Mouse (Mus musculus): ENCODE measurements around the gene Dcx. TPM values are rescaled to one million over a fixed set of nuclear protein-coding genes. Genes with fewer than 3 reads are reported as not detected.

Dcx gene
- polyA plus RNA-seq (2012; rRNA removed) = not detected in 2 replicates

DNA sequence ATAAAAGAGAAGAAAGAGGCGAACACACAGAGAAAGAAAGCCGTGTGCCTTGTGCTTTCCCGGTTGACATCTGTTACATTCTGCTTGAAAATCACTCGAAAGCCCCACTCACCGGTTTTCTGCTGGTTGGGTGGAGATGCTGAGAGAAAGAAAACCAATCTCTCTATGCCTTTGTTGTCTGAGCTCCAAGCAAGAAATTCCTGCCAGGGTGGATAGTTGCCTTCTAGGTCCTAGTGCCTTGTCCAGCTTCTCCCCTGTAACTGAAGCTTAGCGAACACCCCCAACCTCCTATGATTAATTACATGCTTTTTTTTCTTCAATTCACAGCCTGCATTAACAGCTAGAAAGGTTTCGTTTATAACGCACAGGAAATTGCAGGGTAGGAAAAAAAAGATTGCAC is at the start of gene Dcx:
Gene Dcx, minus strand, starts transcription at position 354 of the 400 bp plus-strand sequence.
- WGBS = 42% methylated on average over 8 of the region's 8 CpGs
- no peaks in the 10 kb centered on the region for H3K4me1 ChIP-seq (ENCODE audit: control insufficient read depth, insufficient read depth, low read length)
- no peak for DNase-seq
- H3K4me3 ChIP-seq (replicated peaks; ENCODE audit: extremely low read depth, low read depth, low read length) = no peak within 1 kb of the TSS
- no peak for TF ChIP-seq CTCF (IDR thresholded peaks at IDR 0.05; ENCODE audit: insufficient read depth, low read length)
- no peak for TF ChIP-seq POLR2A (IDR thresholded peaks at IDR 0.05; ENCODE audit: borderline replicate concordance, extremely low read depth, low read depth, low read length)

DNA sequence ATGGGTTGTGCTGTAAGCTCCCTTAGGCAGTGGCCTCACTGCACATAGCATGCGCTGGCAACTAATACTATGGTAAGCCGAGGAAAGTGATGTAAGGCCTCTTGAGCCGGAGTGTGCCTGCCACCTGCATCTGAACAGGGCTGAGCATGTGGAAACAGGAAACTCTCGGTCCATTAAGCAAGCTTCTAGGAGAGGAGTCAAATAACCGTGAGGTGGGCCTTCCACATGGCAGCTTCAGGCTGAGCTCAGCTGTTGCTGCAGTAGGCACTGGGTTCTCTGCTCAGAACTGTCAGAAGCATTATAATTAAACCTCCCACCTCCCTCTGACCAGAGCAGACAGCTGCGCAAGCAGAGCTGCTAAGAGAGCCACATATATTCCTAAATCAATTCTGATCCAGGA is 33.1 kb upstream of the Dcx start:
- no peaks in the 10 kb centered on the region for H3K4me1 ChIP-seq (ENCODE audit: control insufficient read depth, insufficient read depth, low read length)
- TF ChIP-seq POLR2A (IDR thresholded peaks at IDR 0.05; ENCODE audit: borderline replicate concordance, extremely low read depth, low read depth, low read length) (no peak), CTCF (IDR thresholded peaks at IDR 0.05; ENCODE audit: insufficient read depth, low read length) (no peak)
- H3K4me3 ChIP-seq (replicated peaks; ENCODE audit: extremely low read depth, low read depth, low read length) = no peak overlapping the region
- DNase-seq = no peak
- 58% methylated on average over 6 of the region's 6 CpGs for WGBS

- WGBS = 64% methylated on average over 2 of the region's 2 CpGs
- Histone ChIP-seq H3K4me1 (ENCODE audit: control insufficient read depth, insufficient read depth, low read length) (no peaks in the 10 kb centered on the region), H3K4me3 (replicated peaks; ENCODE audit: extremely low read depth, low read depth, low read length) (no peak overlapping the region)
- DNase-seq = no peak
- no peak for TF ChIP-seq CTCF (IDR thresholded peaks at IDR 0.05; ENCODE audit: insufficient read depth, low read length)
- no peak for TF ChIP-seq POLR2A (IDR thresholded peaks at IDR 0.05; ENCODE audit: borderline replicate concordance, extremely low read depth, low read depth, low read length)
These were observed 560 bp upstream of the Dcx start for GRCm38 (mm10) chrX:143933671-143934070.

DNA sequence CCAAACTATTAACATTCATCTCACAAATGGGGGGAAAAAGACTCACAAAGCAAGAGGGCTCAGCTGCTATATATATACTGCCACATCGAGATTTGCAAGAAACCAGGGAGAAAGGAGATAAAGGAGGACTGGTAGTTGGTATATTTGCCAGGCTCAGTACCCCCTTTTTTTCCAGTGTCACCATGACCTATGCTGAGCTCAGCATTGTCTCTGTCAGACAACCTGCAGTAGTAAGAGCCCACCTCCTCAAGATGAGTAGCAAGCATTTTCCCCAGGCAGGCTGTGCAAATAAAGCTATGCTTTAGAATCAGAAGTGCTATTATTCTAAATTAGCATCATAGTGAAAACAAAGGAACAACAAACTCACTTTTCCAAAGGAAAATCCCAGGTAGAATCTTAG is 581 bp downstream of the Dcx start:
- TF ChIP-seq POLR2A (IDR thresholded peaks at IDR 0.05; ENCODE audit: borderline replicate concordance, extremely low read depth, low read depth, low read length) (no peak), CTCF (IDR thresholded peaks at IDR 0.05; ENCODE audit: insufficient read depth, low read length) (no peak)
- WGBS = 53% methylated on average over 1 of the region's 1 CpGs
- DNase-seq = no peak
- Histone ChIP-seq H3K4me3 (replicated peaks; ENCODE audit: extremely low read depth, low read depth, low read length) (no peak overlapping the region), H3K4me1 (ENCODE audit: control insufficient read depth, insufficient read depth, low read length) (no peaks in the 10 kb centered on the region)

DNA sequence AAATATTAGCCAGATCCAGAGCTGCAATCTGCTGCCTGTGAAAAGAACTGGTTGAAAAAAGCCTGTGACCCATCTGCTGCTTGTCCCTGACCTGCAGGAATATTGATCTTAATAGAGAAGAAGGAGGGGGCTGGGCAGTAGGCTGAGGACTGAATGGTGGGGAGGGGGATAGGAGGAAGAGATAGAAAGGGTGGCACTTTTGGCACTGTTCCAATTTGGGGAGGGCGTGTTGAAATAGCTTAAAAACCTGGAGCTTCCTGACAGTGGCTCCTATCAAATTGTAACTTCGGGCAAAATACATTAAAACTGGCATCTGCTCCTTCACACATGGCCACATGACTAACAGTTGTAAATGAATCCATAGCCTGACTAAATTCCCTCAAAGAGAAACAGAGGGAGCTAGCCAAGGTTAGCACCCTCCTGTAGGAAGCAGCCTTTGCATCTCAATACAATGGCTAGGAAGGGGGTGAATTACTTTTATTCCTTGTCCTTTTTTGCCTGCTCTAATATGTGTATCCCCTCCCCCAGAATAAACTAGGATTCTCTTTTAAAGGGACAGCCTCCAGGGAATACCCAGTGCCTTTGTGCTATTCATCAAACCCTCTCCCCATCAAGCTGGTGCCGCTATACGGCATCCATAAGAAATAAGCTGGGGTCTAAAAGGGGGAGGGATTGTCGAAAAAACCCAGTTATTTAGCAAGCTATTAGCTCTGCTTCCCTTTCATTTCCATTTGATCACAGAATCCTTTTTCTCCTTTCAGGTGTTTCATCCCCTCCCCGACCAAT is 1.5 kb downstream of the Dcx start:
- TF ChIP-seq CTCF (IDR thresholded peaks at IDR 0.05; ENCODE audit: insufficient read depth, low read length) (no peak), POLR2A (IDR thresholded peaks at IDR 0.05; ENCODE audit: borderline replicate concordance, extremely low read depth, low read depth, low read length) (no peak)
- no peak overlapping the region for H3K4me3 ChIP-seq (replicated peaks; ENCODE audit: extremely low read depth, low read depth, low read length)
- no peaks in the 10 kb centered on the region for H3K4me1 ChIP-seq (ENCODE audit: control insufficient read depth, insufficient read depth, low read length)
- DNase-seq = no peak
- WGBS = 55% methylated on average over 6 of the region's 6 CpGs

- WGBS = 86% methylated on average over 5 of the region's 5 CpGs
- Histone ChIP-seq H3K4me1 (ENCODE audit: control insufficient read depth, insufficient read depth, low read length) (no peaks in the 10 kb centered on the region), H3K4me3 (replicated peaks; ENCODE audit: extremely low read depth, low read depth, low read length) (no peak overlapping the region)
- no peak for DNase-seq
- TF ChIP-seq CTCF (IDR thresholded peaks at IDR 0.05; ENCODE audit: insufficient read depth, low read length) = no peak
- TF ChIP-seq POLR2A (IDR thresholded peaks at IDR 0.05; ENCODE audit: borderline replicate concordance, extremely low read depth, low read depth, low read length) = no peak
These were observed 11.0 kb downstream of the Dcx start for GRCm38 (mm10) chrX:143922070-143922469.

DNA sequence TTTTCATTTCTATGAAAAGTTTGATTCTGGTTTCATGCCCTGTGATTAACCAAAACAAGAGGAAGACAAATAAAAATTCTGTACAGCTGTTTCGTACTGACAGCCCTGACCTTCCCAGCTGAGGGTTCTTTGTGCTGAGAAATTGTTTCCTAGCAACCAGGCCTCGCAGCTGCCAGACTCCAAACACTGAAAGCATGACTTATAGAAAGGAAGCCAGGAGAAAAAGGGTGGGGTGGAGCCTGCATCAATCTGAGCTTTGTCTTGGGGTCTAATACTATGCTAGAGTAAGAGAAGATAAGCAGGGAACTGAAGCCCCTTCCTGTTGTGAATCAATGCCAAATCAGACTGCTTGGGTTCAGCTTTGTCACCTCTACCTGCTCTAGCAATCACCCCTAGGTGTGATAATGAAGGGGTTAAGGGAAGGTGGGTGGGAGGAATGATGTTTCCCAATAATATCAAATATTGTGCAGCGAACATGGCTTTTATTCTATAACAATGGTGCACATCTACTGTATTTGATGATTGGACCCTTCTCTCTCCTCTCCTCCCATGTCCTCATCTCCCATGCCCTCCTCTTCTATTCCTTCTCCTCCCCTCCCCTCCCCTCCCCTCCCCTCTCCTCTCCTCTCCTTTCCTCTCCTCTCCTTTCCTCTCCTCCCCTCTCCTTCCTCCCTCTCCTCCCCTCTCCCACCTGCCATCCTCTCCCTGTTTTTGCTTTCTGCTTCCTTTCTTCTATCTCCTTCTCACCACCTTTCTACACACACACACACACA is 26.2 kb downstream of the Dcx start:
- TF ChIP-seq POLR2A (IDR thresholded peaks at IDR 0.05; ENCODE audit: borderline replicate concordance, extremely low read depth, low read depth, low read length) = no peak
- no peaks in the 10 kb centered on the region for H3K4me1 ChIP-seq (ENCODE audit: control insufficient read depth, insufficient read depth, low read length)
- no peak overlapping the region for H3K4me3 ChIP-seq (replicated peaks; ENCODE audit: extremely low read depth, low read depth, low read length)
- WGBS = 36% methylated on average over 3 of the region's 3 CpGs
- no peak for DNase-seq

GRCm38 (mm10) chrX:143904689-143905088 is 28.4 kb downstream of the Dcx start:
- 17% methylated on average over 2 of the region's 2 CpGs for WGBS
- no peak for DNase-seq

DNA sequence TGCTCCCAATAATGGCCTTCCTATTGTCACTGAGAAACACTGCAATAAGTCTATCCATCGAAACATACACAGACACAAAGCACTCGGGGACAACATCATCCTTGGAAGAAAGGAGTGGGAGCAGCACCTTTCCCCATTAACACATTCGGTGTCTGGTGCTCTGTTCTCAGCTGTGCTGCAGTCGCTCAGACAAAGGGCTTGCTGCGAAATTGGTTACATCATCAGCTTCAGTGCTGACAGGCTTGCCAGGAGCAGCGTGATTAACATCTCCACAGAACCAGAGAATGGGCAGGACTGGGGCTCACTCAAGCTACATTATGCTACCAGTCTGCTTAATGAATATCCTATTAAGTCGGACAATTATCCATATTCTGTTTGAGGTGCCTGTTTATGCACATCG is 30.8 kb downstream of the Dcx start:
- Histone ChIP-seq H3K4me3 (replicated peaks; ENCODE audit: extremely low read depth, low read depth, low read length) (no peak overlapping the region), H3K4me1 (ENCODE audit: control insufficient read depth, insufficient read depth, low read length) (no peaks in the 10 kb centered on the region)
- no peak for DNase-seq
- 61% methylated on average over 8 of the region's 8 CpGs for WGBS
- TF ChIP-seq POLR2A (IDR thresholded peaks at IDR 0.05; ENCODE audit: borderline replicate concordance, extremely low read depth, low read depth, low read length) (no peak), CTCF (IDR thresholded peaks at IDR 0.05; ENCODE audit: insufficient read depth, low read length) (no peak)

More at GRCm38 (mm10) chrX:143904689-143905088, 28.4 kb downstream of the Dcx start:
- Histone ChIP-seq H3K4me3 (replicated peaks; ENCODE audit: extremely low read depth, low read depth, low read length) (no peak overlapping the region), H3K4me1 (ENCODE audit: control insufficient read depth, insufficient read depth, low read length) (no peaks in the 10 kb centered on the region)
- TF ChIP-seq CTCF (IDR thresholded peaks at IDR 0.05; ENCODE audit: insufficient read depth, low read length) = no peak
- no peak for TF ChIP-seq POLR2A (IDR thresholded peaks at IDR 0.05; ENCODE audit: borderline replicate concordance, extremely low read depth, low read depth, low read length)

Measured in lung, adult 2 months (tissue).